Mouse (Mus musculus): ENCODE measurements around the gene Tas1r1.
"Not testable (repeated sequence)": the region's sequence is repeated elsewhere in the genome, so short reads cannot be mapped to it uniquely, and the experiment has no call there.

Gene Tas1r1

DNA sequence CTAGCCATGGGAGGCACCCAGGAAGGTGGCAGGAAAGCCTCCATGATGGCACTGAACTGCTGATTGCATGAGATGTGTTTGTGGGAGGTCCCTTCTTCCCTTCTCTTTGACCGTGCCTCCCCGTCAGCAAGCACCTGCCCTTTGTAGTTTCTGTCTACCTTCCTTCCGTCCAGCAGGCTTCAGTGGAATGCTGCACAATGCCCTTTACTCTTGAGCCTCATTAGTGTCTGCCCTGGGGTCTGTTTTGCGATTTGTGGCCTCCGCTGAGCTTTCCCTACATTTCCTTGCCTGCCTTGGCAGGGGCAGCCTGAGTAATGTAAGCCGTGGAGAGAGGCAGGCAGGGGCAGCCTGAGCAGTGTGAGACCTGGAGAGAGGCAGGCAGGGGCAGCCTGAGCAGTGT lies 6.2 kb upstream of the Tas1r1 start:
- in situ Hi-C loops (cut with MboI, MseI) = no loop called here

DNA sequence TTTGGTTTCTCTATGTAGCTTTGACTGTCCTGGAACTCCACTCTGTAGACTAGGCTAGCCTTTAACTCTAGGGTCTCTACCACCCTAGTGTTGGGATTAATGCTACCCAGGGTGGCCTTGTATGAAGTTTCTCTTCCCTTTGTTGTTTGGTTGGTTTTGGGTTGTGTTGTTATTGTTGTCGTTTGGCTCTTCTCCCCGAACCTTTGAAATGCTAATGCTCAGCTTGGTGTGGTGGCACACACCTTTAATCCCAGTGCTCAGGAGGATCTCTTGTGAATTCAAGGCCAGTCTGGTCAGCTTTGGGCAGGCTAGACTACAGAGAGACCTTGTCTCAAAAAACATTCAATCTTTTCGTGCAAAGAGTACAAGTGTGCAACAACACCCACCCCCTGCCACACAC lies 4.8 kb upstream of the Tas1r1 start:
- in situ Hi-C loops (cut with MboI, MseI) = no loop called here

DNA sequence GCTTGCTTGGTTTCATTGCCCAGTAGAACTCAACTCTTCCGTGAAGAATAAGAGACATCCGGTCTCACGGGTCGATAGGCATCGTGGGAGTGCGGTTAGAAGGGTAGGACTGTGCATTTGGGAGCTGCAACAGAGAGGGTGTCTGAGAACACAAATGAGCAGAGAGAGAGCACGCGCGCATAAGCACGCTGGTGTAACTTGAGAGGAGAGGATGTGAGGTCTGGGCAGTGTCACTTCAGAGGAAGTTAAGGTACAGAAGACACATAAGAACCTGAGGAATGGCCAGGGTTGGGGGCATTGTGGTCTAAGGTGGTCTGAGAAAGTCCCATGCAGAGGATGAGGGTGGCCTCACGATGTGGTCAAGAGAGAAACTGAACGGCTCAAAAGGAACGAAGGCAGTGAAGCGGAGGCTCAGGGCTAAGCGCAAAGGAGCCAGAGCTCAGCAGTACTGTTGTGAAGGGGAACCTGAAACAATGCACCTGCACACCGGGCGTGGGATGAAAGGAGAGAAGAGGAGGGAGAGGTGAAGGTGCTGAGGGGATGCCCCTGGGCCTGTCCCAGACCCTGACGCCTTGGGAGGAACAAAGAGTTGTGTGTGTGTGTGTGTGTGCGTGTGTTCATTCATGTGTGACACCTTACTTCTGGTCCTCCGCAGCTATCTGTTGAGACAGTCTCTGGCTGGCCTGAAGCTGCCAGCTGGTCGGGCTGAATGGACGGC lies 3.7 kb upstream of the Tas1r1 start:
- in situ Hi-C loops (cut with MboI, MseI) = no loop called here

DNA sequence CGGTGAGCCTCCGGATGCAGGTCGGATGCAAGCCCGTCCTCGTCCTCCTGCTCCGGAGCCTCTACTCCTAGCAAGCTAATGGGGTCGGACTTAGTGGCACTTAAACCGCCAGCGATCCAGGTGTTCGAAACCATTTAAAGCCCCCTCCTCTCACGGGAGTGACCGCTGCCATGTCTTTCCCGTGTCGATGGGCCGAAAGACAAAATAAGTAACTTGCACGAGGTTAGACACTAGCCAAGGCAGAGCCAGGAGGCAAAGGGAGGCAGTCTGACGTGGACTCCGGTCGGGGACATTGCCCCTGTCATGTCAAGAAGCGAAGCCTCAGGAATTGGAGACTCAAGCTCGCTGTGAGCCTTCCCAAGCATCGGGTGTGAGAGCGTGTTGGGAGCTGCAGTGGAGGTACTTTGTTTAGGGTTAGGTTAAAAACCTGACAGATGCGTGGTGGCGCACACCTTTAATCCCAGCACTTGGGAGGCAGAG lies 1.5 kb upstream of the Tas1r1 start:
- in situ Hi-C loops (cut with MboI, MseI) = no loop called here

DNA sequence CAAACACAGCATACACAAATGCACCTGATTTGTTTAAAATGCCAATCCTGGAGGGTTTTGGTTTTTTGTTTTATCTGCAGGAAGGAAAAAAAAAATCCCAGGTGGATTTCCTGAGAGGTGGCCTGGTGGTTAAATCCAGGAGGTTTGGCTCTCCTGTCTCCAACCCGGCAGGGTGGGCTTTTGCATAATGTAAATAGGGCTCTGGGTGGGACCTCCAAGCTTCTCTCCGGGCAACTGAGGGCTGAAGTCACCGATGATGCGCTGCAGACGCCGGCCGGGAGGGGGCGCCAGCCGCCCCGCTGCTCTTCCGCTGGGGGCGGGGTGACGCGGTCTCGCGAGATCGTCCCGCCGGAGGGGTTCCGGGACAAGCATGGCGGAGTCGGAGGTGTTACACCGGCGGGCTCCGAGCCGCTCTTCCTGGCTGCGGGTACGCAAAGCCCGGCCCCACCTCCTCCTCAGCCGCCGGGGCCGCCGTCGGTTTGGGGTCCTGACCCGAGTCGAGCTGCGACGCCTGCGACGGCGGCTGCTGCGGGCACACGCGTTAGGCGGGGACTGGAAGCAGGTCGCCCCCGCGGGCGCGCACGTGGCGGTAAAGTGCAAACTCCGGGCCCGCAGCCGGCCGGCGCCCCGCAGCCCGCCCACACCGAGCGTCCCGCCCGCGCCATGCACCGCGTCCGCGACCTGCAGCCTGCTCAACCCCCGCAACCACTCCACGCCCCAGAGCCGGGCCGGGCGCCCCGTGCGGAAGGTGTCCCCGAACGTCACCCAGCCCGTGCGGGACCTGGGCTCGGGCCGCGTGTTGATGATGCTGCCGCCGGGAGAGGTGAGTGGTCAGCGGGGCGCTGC lies 840 bp upstream of the Tas1r1 start, which contains the start of gene Nol9:
Gene Nol9 (plus strand): TSS at position 337 of the 846 bp plus-strand sequence.
- in situ Hi-C loops (cut with MboI, MseI) = no loop called here

DNA sequence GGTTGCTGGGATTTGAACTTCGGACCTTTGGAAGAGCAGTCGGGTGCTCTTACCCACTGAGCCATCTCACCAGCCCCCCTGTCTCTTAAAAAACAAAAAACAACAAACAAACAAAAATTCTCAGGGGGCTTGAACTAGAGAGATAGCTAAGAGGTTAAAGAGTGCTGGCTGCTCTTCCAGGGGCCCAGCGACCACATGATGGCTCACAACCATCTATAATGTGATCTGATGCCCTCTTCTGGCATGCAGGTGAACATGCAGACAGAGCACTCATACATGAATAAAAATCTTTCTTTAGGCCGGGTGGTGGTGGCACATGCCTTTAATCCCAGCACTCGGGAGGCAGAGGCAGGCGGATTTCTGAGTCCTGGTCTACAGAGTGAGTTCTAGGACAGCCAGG lies 1.9 kb downstream of the Tas1r1 start:
- in situ Hi-C loops (cut with MboI, MseI) = not testable (repeated sequence)

DNA sequence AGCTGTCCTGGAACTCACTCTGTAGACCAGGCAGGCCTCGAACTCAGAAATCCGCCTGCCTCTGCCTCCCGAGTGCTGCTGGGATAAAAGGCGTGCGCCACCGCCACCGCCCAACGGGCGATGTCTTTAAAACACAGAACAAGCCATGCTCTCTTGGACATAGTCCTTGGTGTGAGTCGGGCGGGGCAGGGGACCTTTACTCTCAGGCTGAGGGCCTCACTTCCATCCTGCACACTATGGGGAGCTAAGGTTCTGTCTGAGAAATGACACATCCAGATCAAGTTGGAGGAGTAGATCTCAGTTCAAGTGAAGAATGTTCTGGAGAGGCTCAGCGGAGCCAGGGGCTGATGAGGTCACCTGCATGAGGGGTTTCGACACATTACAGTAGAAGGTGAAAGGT lies 5.4 kb downstream of the Tas1r1 start:
- in situ Hi-C loops (cut with MboI, MseI) = no loop called here

DNA sequence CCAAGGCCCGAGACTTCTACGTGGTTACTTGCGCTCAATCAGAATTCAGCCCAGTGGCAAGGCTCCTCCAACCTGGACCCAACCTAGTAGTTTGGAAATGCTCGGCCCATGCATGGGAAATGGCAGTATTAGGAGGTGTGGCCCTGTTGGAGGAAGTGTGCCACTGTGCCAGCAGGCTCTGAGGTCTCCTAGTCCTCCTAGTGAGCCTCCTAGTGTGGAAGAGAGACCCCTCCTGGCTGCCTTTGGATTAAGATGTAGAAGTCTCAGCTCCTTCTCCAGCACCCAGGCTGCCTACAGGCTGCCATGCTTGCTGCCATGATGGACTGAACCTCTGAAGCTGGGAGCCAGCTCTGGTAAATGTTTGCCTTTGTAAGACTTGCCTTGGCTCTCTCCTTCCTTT lies 8.4 kb downstream of the Tas1r1 start:
- in situ Hi-C loops (cut with MboI, MseI) = no loop called here

DNA sequence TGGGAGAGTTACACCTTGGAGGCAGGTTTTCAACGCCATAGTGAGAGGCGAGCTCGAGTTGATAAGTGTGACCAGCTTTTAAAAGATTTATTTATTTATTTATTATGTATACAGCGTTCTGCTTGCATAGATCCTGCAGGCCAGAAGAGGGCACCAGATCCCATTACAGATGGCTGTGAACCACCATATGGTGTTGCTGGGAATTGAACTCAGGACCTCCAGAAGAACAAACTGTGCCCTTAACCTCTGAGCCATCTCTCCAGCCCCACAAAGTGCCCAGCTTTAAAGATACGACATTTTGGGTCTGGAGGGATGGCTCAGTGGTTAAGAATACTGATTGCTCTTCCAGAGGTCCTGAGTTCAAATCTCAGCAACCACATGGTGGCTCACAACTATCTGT lies 9.3 kb downstream of the Tas1r1 start:
- in situ Hi-C loops (cut with MboI, MseI) = no loop called here

DNA sequence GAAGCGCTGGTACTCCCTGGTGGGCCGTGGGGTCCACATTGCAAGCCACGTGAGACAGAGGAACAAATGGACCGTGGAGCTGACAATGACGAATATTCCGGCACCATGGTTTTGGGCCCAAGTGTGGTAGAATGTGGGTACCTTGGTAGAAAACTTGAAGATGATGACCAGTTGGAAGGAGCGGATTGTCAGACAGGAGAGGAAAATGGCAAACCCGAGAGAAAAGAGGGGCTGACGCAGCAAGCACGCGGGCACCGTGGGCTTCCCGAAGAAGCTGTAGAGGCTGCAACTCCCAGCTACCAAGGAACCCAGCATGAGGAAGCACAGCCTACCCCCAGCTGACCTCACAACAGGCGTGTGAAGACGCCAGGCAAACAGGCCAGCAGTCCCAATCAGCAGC lies 9.9 kb downstream of the Tas1r1 start:
- in situ Hi-C loops (cut with MboI, MseI) = no loop called here

DNA sequence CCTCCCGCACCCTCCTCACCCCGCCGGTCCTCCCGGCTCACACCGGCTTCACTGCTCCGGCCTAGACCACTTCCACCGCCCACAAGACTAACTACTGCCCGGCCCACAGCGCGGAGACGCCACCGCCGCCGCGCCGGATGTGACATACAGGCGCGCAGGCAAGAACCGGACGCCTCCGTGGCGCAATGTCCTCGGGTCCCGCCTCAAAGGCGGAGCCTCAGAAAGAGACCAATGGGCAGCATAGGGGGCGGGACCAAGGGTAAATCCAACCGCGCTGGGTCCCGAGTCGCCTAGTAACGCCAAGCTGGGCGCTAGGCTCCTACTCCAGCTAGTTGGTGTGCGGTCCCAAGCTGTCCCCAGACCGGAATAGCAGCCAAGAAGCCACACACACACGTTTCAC lies 10.8 kb downstream of the Tas1r1 start, which contains the start of gene Zbtb48:
Gene Zbtb48 (minus strand): TSS at position 148 of the 400 bp plus-strand sequence.
- in situ Hi-C loops (cut with MboI, MseI) = no loop called here

DNA sequence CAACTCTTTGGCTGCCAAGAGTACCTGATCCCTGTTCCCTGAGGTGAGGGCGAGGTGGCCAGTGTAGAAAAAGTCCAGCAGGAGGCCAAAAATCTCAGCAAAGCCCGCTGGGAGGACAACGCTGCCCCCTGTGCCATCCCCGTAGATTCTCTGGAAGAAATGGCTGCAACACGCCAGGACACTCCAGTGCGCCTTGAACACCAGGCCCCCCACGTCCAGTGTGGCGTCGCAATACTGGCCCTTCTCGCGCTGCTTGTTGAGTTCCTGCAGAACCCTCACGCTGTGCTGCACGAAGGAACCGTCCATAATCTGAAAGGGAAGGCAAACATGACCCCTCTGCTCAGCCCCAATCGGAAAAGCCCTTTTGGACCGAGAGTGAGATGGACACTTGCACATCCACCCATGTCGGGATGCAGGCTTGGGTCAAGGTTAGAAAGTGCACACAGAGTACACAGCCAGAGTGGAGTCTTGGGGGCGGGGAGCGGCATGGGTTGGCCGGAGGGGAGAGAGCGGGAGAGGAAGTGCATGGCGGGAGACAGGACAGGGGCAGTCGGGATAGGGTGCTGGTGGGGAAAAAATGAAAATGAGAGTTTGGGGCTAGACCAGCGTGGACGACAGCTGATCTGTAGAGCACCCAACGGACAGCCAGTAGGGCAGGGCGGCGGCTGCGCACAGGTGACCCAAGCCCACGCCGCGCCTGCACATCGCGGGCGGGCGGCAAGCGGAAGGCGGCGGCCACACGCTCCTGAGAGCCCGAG lies 11.4 kb downstream of the Tas1r1 start:
- in situ Hi-C loops (cut with MboI, MseI) = no loop called here

DNA sequence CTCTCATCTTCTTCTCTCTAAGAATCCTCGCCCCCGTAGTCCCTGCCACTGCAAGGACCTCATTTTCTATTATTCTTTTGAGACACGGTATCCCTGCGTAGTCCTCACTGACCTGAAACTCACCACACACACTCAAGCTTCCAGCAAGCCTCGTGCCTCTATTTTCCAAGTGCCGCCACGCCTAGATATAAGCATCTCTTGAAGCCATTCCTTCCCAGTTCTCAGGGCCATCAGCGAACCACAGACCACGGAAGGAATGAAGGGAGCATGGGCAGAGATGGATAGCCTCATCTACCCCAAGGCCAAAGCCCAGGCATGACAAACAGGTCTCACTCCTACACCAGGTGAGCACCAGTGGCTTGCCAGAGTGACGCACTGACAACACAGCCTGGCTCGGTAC lies 13.8 kb downstream of the Tas1r1 start:
- in situ Hi-C loops (cut with MboI, MseI) = no loop called here

DNA sequence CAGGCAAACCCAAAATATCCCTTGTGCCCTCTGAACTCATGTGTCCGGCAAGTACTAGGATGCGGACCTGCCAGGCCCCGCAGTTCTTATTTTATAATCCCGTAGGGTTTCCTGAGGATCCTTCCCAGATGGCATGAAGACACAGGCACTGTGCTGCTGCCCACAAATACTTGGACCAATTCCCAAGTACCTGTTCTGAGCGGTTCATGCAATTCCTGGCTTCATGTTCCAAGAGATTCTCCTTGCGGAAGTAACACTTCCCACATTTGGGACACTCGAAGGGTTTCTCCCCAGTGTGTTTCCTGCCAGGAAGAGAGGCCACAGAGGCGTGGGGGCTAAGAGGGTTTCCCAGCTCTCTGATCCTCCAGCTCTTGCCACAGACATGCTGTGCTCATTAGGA lies 15.9 kb downstream of the Tas1r1 start:
- in situ Hi-C loops (cut with MboI, MseI) = no loop called here

DNA sequence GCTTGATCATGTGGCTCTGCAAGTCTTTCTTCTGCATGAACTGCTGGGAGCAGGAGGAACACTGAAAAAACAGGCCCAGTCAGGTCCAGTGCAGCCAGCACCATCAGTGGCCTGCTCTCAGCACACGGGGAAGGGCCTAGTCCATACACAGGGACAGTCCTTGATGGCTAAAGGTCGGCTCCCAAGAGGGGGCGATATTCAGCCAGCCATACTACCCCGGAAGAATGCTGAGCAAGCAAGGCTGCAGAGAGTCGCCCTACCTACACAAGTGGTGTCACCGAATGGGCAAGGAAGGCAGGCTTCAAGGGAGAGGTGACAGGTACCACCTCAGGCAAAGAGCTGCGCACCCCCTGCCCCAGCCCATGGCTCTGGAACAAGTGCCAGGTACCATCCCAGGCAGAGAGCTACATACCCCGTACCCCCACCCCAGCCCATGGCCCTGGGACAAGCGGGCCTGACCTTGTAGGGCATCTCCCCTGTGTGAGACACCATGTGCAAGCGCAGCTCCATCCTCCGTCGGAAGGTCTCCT lies 16.7 kb downstream of the Tas1r1 start:
- in situ Hi-C loops (cut with MboI, MseI) = no loop called here

DNA sequence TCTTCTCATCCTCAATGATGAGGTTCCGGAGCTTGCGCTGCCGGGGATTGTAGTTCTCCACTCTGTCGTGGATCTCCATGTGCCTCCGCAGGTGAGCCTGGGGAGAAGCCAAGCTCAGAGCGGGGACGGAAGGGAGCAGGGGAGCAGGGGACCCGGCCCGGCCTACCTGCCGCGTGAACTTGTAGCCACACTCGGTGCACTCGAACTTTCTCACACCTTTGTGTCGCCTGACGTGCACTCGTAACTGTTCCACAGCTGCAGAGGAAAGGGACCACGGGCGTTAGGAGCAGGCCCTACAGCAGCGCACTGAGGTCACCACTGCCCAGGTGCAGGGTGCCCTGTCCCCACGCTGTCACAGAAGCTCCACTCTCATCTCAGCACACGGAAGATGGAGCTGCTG lies 18.3 kb downstream of the Tas1r1 start:
- in situ Hi-C loops (cut with MboI, MseI) = no loop called here

DNA sequence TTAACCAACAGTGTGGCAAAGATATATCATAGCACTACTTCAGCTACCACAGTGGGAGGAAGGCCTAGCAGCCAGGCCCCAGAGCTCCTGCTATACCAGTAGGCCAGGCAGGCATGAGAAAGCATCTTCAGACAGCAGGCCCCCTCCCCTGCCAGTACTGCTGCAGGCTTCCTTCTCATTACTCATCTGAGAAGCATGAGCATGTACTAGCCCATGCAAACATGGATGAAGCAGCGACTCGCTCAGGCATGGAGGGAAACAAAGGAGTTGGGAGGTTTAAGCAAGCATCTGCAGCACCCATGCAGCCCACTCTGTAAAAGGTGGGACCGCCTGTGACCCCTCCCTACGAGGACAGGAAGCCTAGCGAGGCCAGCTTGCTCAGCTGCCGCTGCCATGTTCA lies 19.3 kb downstream of the Tas1r1 start:
- in situ Hi-C loops (cut with MboI, MseI) = no loop called here

DNA sequence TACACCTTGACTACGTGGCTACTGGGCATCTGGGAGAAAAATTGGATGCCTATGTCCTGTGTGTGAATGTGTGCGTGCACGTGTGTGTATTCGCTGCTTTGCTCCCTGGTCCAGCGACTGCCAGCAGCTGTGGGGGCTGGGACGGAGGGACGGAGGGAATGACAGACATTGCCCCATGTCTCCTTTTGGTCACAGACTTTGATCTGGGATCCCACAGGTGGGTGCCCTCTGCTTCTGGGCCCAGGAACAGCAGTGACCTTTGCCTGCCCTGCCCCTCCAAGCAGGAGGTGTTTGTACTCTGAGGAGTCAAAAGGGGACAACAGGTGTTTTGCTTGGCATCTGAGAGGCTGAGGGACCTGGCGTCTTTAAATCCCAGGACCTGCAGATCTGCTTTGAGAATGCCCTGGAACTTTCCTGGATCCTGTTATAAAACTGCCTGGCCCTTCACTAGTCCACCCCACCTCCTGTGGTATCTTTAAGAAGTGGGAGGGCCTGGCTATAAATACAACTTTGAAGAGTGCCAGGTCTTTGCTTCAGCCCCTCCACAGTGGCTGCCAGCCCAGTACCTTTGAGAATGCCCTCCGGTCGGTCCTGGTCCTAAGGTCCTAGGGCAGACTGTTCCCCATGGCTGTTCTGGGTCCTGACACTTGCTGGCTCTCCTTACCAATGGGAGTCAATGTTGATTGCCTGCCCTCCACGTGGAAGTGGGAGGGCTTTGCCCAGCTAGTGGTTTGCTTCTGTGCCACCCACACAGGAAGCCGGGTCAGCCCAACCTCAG lies 25.1 kb downstream of the Tas1r1 start:
- in situ Hi-C loops (cut with MboI, MseI) = no loop called here

DNA sequence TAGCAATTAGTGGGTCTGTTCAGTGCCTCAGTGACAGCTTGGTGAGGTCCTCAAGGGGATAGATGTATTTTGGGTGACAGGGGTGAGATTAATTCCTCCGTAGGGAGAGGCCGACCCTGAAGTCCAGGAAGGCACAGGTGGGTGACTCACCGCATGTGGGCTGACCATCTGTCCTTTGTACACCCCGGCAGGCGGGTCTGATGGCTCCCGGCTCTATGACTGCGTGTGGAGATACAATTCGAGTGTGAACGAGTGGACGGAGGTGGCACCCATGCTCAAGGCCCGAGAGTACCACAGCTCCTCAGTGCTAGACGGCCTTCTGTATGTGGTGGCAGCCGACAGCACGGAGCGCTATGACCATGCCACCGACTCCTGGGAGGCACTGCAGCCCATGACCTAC lies 26.3 kb downstream of the Tas1r1 start:
- in situ Hi-C loops (cut with MboI, MseI) = no loop called here

DNA sequence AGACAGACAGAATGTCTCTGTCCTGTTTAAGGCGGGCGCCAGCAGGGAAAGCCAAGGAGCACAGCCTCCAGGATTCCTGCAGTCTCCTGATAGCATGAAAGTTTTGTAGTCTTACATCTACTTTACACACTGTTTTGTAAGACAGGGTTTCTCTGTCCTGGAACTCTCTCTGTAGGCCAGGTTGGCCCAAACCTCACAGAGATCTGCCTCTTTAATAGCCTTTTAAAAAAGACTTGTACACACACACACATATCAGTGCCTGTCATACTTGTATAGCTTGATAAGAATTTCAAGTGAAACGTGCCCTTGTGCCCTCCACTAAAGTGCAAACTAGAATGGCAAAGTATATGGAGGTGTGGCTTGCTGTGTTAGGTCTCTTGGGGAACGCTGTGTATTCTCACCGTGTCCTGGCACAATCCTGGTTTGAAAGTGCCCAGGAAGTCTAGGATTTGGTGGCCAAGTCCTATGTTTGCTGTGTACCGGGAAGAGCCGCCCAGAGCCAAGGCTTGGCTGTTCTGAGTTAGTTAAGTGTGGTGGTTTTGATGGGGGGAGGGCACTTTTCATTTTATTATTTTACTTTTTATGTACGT lies 27.1 kb downstream of the Tas1r1 start:
- in situ Hi-C loops (cut with MboI, MseI) = no loop called here

DNA sequence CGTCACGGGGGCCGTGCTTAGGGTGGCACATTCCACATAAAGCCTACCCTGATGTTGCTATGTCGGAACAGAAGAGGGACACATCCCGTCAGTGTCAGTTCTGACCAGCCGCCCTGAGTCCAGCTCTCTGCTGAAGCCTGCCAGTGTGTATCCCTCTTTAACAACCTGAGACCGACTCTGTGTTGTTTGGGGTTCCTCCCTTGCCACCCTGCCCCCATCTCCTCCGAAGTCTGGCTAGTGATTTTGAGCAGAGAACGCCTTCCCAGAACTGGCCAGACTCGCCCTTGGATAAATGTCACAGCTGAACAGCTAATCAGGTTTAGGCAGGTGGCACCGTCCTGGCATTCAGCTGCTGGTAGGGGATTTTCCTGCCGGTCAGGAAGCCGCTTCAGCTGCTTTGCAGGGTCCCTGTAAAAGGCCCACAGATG lies 27.6 kb downstream of the Tas1r1 start:
- in situ Hi-C loops (cut with MboI, MseI) = no loop called here
